In genomic region chr11:109827946-109828345, GRCm38 (mm10) we compare ENCODE assay signal across 21 mouse cellular contexts. TPM values are rescaled to one million over a fixed set of nuclear protein-coding genes. Genes with fewer than 3 reads are reported as not detected.
A peak's percentile ranks its signal among the peaks of the same experiment; 100 is the strongest.
DNase-seq lines count a peak whose midpoint lies in the region; TF ChIP-seq lines count a peak whose summit lies in the region.
"Had no signal": no experiment of that assay in that cellular context is flagged by ENCODE, and none has a peak within 500 bp of the region (broad histone marks: within the 10 kb centered on the region; RNA-seq: fewer than 3 reads in every experiment).

TSS of gene 1700012B07Rik (minus strand) at chr11:109828046.

- DNase-seq in heart, adult 11 months = peak; percentile 51
- DNase-seq in heart, postnatal 4 days = no peak
- DNase-seq in testis, postnatal 14 days (ENCODE audit: low spot score) = no peak
- DNase-seq: adrenal gland, adult 2 months; adrenal gland, adult 8-10 months; adrenal gland, postnatal 10 days; adrenal gland, postnatal 14 days; adrenal gland, postnatal 25 days; adrenal gland, postnatal 36 days; B cell, adult 2 months; cerebellum, adult 11 months; cerebellum, adult 11-12 months; cerebellum, adult 18-20 months had no signal

- H3K4me3 ChIP-seq in testis, adult 2 months (ENCODE audit: control insufficient read depth, low read depth, low read length) = peak within 1 kb of the TSS; percentile 77

- no peaks in the 10 kb centered on the region for H3K36me3 ChIP-seq in testis, adult 2 months (ENCODE audit: control insufficient read depth, insufficient read depth, low read length)
- H3K36me3 ChIP-seq: G1E had no signal

- TF ChIP-seq CTCF in testis, adult 2 months (IDR thresholded peaks at IDR 0.05; ENCODE audit: control insufficient read depth, insufficient read depth, insufficient replicate concordance, low read depth, low read length) = no peak

- no peaks in the 10 kb centered on the region for H3K4me1 ChIP-seq in testis, adult 2 months (ENCODE audit: control insufficient read depth, insufficient read depth, low read length)

- H3K27ac ChIP-seq in testis, adult 2 months (ENCODE audit: control insufficient read depth, insufficient read depth, low read depth, low read length) = no peak within 1 kb of the TSS

- H3K27me3 ChIP-seq in testis, adult 2 months (ENCODE audit: control insufficient read depth, insufficient read depth, low read length) = no peaks in the 10 kb centered on the region
- H3K27me3 ChIP-seq: CH12.LX had no signal

- TF ChIP-seq POLR2A in testis, adult 2 months (IDR thresholded peaks at IDR 0.05; ENCODE audit: control insufficient read depth, low read depth, low read length) = peak; percentile 24; the same call in 1 of the 2 replicates

RNA-seq across cellular contexts. Expression of gene 1700012B07Rik, which starts in this region (rescaled TPM):
- not detected for total RNA-seq in heart, postnatal 4 days (2021)
- 206 and 217 TPM in 2 replicates for polyA plus RNA-seq in testis, adult 2 months (2012; rRNA removed)
- total RNA-seq: adrenal gland, adult 18-20 months; adrenal gland, adult 2 months; adrenal gland, adult 8-10 months; adrenal gland, postnatal 10 days; adrenal gland, postnatal 14 days; adrenal gland, postnatal 25 days; adrenal gland, postnatal 36 days; adrenal gland, postnatal 4 days; CH12.LX; ES-E14; MEL had no signal
- polyA plus RNA-seq: adrenal gland, adult 2 months; G1E; Patski had no signal
